Mouse (Mus musculus) embryo, embryonic 10.5 days (tissue): ENCODE data around the gene Tspan32.

ENCODE experiments used
- DNase-seq: peaks from one replicate; pipeline ENCODE4 v3.0.0-alpha.2; 2015; ENCODE audit warnings: low spot score

The Tspan32 gene

DNA sequence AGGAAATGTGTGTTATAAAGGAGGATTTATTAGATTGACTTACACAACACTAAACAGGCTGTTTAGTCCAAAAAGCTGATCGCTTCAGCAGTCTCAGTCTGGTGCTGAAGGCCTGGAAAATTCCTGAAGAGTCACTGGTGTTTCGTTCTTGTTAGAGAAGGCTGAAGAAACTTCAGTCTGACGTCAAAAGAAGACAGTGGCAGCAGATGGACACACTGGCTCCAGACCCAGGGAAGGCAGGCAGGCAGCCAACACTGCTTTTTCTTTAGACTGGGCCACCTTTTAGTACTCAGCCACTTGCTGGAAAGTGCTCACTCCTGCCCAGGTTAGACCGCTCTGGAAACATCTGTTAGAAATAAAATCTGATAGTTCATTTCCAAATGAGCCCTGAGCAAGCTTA, 28.7 kb downstream of the Tspan32 start:
- DNase-seq: no peak

DNA sequence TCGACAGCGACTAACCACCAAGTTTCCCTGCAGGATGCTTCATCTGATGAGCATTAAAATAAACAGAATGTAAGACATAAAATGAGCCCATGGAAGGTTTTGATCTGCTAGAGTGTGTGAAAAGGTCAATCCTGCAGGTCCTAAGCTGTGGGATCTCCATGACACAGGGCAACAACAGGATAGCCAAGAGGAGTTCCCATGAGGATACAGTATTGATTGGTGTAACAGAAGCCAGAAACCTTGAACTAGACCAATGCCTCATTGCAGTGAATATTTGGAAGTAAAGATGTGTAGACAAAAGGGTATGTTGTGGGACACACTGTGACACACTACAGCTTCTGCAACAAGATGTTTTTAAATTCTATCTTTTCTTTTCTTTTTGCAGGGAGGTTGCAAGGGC, 29.3 kb downstream of the Tspan32 start:
- no peak for DNase-seq

- no peak for DNase-seq
Measured at GRCm38 (mm10) chr7:143034519-143035450, 29.9 kb downstream of the Tspan32 start.

DNA sequence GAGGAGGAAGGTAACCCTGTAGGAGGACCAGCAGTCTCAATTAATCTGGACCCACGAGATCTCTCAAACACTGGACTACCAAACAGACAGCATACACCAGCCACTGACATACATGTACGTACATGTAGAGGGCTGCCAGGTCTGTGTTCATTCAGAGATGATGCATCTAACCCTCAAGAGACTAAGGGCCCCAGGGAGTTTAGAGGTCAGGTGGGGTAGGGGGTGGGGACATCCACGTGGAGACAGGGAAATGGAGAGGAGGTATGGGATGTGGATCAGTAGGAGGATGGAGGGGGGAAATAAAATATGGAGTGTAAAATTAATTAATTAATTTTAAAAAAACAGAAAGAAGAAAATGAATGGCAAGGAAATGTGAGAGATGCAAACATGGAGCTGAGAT, 31.9 kb downstream of the Tspan32 start:
- DNase-seq: no peak

DNA sequence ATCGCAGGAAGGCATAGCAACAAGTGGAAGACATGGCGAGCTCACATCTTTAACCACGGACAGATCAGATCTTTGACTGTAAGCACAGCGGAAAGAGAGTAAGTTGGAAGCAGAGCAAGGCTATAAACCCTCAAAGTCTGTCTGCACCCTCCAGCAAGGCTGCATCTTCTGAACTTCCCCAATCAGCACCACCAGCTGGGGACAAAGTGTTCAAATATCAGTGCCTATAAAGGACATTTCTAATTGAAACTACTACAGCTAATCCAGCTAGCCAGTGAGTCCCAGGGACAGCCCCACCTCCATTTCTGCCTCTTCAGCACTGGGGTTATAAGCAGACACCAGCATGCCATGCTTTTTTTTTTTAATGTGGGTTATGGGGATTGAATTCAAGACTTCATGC, 32.5 kb downstream of the Tspan32 start:
- DNase-seq: no peak

DNA sequence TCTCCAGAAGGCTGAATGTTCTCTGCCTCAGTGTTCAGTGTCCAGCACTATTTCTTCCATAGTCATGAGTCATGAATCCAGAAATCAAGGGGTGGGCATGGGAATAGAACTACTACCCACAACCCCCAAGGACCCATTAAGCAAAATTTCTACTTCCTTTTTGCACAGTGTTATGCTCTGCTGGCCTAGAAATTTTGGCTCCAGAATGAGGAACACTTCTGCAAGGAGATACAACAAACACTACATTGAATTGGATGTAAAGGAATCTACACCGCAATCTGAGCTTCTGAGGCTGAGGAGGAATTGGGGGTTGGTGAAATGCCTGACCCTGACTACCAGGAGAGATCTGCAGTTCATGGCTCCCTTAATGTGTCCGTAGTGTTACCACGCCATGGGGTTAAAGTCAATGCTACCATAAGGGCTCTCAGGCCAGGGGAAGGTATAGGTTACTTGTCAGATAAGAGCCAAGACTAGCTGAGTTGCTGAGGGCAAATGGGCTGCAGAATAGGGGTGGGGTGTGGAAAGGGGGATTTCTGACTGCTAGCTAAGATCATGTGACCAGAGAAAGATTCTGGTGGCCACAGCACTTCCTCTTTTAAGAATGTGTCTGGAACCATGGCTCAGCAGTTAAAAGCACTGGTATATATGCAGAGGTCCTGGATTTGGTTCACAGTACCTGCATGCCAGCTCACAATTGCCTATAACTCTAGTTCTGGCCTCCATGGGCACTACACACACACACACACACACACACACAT, 33.5 kb downstream of the Tspan32 start:
- DNase-seq: no peak

- no peak for DNase-seq
Measured at GRCm38 (mm10) chr7:143040561-143040960, 35.7 kb downstream of the Tspan32 start.

GRCm38 (mm10) chr7:143041138-143041822, 36.4 kb downstream of the Tspan32 start:
- DNase-seq: no peak

- no peak for DNase-seq
Measured at GRCm38 (mm10) chr7:143042089-143042488, 37.2 kb downstream of the Tspan32 start.

DNA sequence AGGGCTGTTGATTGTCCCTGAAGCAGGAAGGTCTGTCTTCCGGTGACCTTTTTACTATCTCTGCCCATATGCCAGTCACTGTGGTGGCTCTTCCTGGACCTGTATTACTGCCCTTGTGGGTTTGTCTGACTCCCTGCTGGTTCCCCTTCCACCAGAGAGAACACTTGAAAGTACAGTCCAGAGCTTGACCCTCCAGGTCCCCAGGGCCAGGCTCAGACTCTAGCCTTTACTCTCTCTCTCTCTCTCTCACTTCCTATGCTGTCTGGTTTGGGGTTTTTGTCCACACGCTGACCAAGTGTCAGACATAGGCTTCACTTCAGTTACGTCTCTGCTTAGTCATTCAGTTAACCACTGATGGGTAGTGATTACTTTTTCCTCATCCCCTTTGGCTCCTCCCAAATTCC, 38.1 kb downstream of the Tspan32 start:
- DNase-seq: no peak

DNA sequence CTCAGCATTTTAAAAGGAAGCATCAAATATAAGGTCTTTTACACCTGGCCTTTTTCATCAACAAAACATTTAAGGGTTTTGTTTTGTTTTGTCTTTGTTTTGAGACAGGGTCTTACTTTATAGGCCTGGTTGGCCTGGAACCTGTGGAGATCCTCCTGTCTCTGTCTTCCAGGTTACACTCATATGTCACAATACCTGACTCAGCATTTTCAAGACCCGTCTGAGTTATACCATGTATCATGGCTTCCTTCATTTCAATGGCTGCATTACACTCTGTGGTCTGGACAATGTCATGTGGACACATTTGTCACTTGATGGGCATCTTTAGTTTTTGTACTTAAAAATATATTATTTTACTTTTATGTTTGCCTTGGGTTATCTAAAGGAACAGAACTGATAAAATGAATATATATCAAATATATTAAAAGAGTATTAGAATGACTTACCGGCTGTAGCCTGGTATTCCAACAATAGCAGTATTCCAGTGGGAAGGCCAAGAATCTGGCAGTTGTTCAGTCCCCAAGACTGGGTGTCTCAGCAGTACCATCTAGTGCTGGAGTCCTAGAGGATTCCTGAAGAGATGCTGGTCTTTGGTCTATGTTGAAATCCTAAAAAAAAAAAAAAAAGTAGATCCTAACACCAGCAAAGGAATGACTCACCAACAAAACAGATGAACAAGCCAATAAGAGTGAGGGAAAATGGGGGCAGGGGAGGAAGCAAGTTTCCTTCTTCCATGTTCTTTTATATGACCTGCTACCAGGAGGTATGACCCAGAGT, 39.4 kb downstream of the Tspan32 start:
- no peak for DNase-seq

DNA sequence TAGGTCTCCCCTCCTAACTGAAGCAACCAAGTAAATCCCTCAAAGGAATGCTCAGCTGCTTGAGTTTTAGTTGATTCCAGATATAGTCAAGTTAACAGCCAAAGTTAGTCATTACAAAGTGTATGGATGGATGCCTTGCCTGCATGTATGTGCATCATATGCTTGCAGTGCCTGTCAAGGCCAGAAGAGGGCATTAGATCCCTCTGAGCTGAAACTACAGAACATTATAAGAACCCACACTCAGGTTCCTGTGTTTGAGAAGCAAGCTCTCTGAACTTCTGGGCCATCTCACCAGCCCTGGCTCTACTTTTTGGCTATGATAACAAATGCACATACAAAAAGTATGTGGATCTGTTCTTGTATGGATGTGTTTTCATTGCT, 40.0 kb downstream of the Tspan32 start:
- DNase-seq: no peak

GRCm38 (mm10) chr7:143046358-143046757, 41.5 kb downstream of the Tspan32 start:
- DNase-seq: no peak

DNA sequence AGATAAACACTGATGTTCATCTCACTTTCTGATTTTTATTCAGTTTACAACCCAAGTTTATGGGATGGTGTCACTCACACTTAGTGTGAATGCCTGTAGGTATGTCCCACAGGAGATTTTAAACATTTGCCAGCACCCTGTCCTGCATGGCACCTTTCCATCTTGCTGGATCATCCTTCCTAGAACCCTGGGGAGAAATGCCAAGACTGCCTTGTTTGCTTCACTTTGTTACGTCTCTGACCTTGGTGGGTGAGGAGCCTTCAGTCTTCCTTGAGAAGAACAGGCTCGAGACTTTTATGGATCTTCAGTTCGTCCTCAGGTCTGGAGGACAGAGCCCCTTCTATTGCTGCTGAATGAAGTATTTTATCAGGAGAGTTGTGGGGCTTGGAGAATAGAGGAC, 44.5 kb downstream of the Tspan32 start:
- DNase-seq: no peak

DNA sequence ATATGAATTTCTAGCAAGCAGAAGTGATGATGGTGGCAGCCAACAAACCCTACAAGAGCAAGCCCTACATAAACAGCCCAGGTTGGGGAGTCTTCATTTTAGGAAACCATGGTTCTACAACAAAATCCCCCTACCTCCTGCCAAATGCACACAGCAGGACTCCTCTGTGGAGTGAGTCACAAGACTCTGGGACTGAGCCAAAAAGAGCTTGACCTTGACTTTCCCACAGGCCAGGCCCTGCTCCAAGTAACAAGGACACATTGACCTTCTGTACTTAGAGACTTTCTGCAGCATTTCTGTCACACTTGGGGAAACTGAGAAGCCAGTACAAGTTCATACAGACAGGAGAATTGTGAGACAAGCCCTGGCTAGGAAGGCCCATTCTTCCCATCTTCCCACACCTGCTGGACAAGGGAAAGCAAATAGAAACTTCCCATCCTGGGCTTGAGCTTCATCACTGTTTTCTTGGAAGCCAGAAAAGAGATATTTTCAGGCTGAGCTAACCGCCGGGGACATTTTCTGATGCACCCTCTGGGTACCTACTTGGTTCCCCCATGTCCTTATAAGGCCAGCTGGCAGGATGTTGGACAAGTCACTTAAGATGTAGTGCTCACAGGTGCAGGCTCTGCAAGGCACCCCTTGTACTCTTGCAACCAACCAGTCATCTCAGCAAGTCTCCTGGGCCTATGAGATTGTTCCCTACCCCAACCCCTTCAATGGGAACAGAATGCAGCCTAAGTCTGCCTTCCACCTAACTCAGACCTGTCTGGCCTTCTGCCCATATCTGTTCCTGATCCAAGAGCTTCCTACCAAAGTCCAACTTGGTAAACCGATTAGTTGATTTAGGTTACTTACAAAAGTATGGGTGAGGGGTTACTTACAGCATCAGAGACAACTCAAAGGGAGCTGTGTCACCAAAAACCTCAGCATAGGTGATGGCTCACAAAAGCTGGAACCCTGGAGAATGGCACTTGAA, 45.3 kb downstream of the Tspan32 start:
- no peak for DNase-seq

DNA sequence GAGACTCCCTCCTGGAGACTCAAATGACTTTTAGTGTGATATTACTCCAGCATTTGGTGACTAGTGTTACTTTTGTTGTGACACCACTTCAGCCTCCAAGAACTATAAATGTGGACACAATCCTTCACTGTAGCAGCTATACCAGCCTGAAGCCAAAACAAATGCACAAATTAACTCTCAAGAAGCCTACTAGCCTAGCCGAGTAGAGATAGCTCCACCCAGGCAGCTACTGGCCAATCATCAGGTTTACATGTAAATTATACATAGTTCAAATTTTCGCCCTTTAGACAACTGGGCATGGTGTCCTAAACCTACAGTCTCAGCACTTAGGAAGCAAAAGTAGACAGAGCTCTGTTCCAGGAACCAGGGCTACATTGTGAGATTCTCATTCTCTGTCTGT, 46.5 kb downstream of the Tspan32 start:
- DNase-seq: no peak

GRCm38 (mm10) chr7:143052626-143053007, 47.8 kb downstream of the Tspan32 start, which contains the start of gene Cd81:
Gene Cd81 (plus strand): TSS chr7:143052739.
- DNase-seq: peak; percentile 90

DNA sequence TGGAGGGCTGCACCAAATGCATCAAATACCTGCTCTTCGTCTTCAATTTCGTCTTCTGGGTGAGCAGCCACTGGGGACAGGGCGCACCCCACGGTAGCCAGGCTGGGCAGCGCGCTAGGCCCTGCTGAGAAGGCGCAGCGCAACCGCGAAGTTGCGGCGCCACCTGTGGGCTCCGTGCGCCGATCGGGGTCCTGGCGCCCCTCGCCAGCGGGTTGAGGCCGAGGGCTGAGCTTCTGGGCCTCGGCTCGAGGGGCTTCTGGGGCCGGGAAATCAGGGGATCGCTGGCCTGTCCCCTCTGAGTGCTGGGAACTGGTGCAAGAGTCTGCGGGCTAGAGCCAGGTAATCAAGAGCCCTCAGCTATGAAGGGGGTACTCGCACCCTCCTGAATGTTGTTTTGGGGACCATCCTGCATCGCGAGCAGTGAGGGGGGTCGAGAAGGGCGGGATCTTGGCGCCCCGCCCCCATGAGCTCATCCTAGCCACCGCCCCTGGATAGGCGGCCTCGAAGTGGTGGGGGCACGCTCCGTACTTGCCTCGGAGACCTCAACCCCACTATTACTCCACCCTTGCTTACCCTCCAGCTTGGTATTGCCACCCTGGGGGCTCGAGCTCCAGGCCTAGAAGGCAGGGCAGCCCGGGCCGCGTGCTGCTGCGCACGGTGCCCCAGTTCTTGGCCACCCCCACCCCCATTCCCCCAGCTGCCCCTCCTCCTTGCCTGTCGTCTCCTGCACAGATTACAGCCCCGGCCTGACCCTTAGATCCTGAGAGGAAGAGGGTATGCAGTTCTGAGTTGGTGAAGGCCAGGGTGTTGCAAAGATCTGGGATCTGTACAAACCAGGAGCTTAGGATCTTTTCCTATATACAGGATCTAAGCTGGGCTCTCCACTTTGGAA, 48.4 kb downstream of the Tspan32 start:
- DNase-seq: peak; percentile 84

GRCm38 (mm10) chr7:143053961-143054611, 49.2 kb downstream of the Tspan32 start:
- no peak for DNase-seq
